Mouse (Mus musculus): ENCODE results near the gene Gm5105.

DNA sequence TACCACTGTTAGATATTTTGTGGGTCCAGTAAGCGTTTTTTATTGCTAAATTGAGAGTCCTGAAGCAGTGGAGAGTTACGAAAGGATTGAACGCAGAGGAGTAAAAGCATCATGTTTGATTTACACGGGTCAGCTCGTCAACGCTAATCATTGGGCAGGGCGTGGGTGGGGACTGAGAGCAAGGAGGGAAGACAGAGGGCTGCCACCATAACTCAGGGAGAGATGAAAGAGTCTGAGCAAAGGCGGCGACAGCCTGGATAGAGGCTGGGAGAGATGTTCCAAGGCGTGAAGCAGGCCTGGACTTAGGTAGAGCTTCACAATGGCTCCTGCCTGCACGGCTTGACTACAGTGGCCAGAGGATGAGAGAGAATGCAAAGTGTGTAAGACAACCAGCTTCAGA, 16.4 kb downstream of the Gm5105 start:
- TF ChIP-seq CTCF (IDR thresholded peaks at IDR 0.05; ENCODE audit: low read depth, low read length) (no peak), POLR2A (IDR thresholded peaks at IDR 0.05; ENCODE audit: extremely low read depth, insufficient read depth, low read length) (no peak)
